Mouse (Mus musculus): ENCODE results near the gene Rell1. TPM values are rescaled to one million over a fixed set of nuclear protein-coding genes. Genes with fewer than 3 reads are reported as not detected.

The Rell1 gene
- polyA plus RNA-seq, 1 experiment from 2014 or later: 17.8 TPM

- H3K4me1 ChIP-seq (ENCODE audit: control insufficient read depth, insufficient read depth, low read length): no peaks in the 10 kb centered on the region
- H3K4me2 ChIP-seq (ENCODE audit: low read depth, low read length): no peak overlapping the region
- no peak overlapping the region for H3K4me3 ChIP-seq (ENCODE audit: low read depth, low read length)
- ATAC-seq (replicated peaks; ENCODE audit: insufficient number of reproducible peaks, low FRiP score, low TSS enrichment, low read depth) (no peak), DNase-seq (ENCODE audit: low spot score) (no peak)
- H3K27me3 ChIP-seq (ENCODE audit: control insufficient read depth, insufficient read depth, low read length): no peaks in the 10 kb centered on the region
- H3K9me3 ChIP-seq (replicated peaks; ENCODE audit: control insufficient read depth, low read length): no peaks in the 10 kb centered on the region
- WGBS: 93% methylated on average over 14 of the region's 14 CpGs
- H3K27ac ChIP-seq (replicated peaks; ENCODE audit: low read depth, low read length): no peak overlapping the region
- H3K36me3 ChIP-seq (replicated peaks; ENCODE audit: control insufficient read depth, insufficient read depth, low read depth, low read length): no peaks in the 10 kb centered on the region; the same call in 1 of the 2 replicates
- no peak overlapping the region for H3K9ac ChIP-seq (replicated peaks; ENCODE audit: low read length)
These were observed 43.6 kb downstream of the Rell1 start for GRCm38 (mm10) chr5:63925035-63925628.

GRCm38 (mm10) chr5:63923305-63924025 lies 45.2 kb downstream of the Rell1 start:
- no peak for ATAC-seq (replicated peaks; ENCODE audit: insufficient number of reproducible peaks, low FRiP score, low TSS enrichment, low read depth)
- no peak overlapping the region for H3K9ac ChIP-seq (replicated peaks; ENCODE audit: low read length)
- H3K36me3 ChIP-seq (replicated peaks; ENCODE audit: control insufficient read depth, insufficient read depth, low read depth, low read length): no peaks in the 10 kb centered on the region; the same call in 1 of the 2 replicates

GRCm38 (mm10) chr5:63918201-63918600 lies 50.5 kb downstream of the Rell1 start:
- Histone ChIP-seq H3K27me3 (ENCODE audit: control insufficient read depth, insufficient read depth, low read length) (no peaks in the 10 kb centered on the region), H3K27ac (replicated peaks; ENCODE audit: low read depth, low read length) (no peak overlapping the region), H3K36me3 (replicated peaks; ENCODE audit: control insufficient read depth, insufficient read depth, low read depth, low read length) (no peaks in the 10 kb centered on the region; the same call in 1 of the 2 replicates), H3K4me1 (ENCODE audit: control insufficient read depth, insufficient read depth, low read length) (no peaks in the 10 kb centered on the region), H3K4me3 (ENCODE audit: low read depth, low read length) (no peak overlapping the region), H3K9me3 (replicated peaks; ENCODE audit: control insufficient read depth, low read length) (no peaks in the 10 kb centered on the region), H3K4me2 (ENCODE audit: low read depth, low read length) (no peak overlapping the region), H3K9ac (replicated peaks; ENCODE audit: low read length) (no peak overlapping the region)
- 68% methylated on average over 4 of the region's 4 CpGs for WGBS
- no peak for ATAC-seq (replicated peaks; ENCODE audit: insufficient number of reproducible peaks, low FRiP score, low TSS enrichment, low read depth)
- DNase-seq (ENCODE audit: low spot score): no peak

More at GRCm38 (mm10) chr5:63923305-63924025, 45.2 kb downstream of the Rell1 start:
- DNase-seq (ENCODE audit: low spot score): no peak
- no peaks in the 10 kb centered on the region for H3K4me1 ChIP-seq (ENCODE audit: control insufficient read depth, insufficient read depth, low read length)
- H3K9me3 ChIP-seq (replicated peaks; ENCODE audit: control insufficient read depth, low read length): no peaks in the 10 kb centered on the region
- no peaks in the 10 kb centered on the region for H3K27me3 ChIP-seq (ENCODE audit: control insufficient read depth, insufficient read depth, low read length)
- H3K4me3 ChIP-seq (ENCODE audit: low read depth, low read length): no peak overlapping the region
- WGBS: 75% methylated on average over 13 of the region's 13 CpGs
- no peak overlapping the region for H3K4me2 ChIP-seq (ENCODE audit: low read depth, low read length)
- H3K27ac ChIP-seq (replicated peaks; ENCODE audit: low read depth, low read length): no peak overlapping the region

- Histone ChIP-seq H3K4me2 (ENCODE audit: low read depth, low read length) (no peak overlapping the region), H3K4me3 (ENCODE audit: low read depth, low read length) (no peak overlapping the region), H3K4me1 (ENCODE audit: control insufficient read depth, insufficient read depth, low read length) (no peaks in the 10 kb centered on the region), H3K27ac (replicated peaks; ENCODE audit: low read depth, low read length) (no peak overlapping the region), H3K9ac (replicated peaks; ENCODE audit: low read length) (no peak overlapping the region), H3K9me3 (replicated peaks; ENCODE audit: control insufficient read depth, low read length) (no peaks in the 10 kb centered on the region), H3K36me3 (replicated peaks; ENCODE audit: control insufficient read depth, insufficient read depth, low read depth, low read length) (no peaks in the 10 kb centered on the region), H3K27me3 (ENCODE audit: control insufficient read depth, insufficient read depth, low read length) (no peaks in the 10 kb centered on the region)
- no peak for ATAC-seq (replicated peaks; ENCODE audit: insufficient number of reproducible peaks, low FRiP score, low TSS enrichment, low read depth)
- DNase-seq (ENCODE audit: low spot score): no peak
- whole genome bisulfite sequencing: 91% methylated on average over 10 of the region's 10 CpGs
These were observed 52.1 kb downstream of the Rell1 start for GRCm38 (mm10) chr5:63916457-63917139.

- Histone ChIP-seq H3K4me2 (ENCODE audit: low read depth, low read length) (no peak overlapping the region), H3K27me3 (ENCODE audit: control insufficient read depth, insufficient read depth, low read length) (no peaks in the 10 kb centered on the region), H3K27ac (replicated peaks; ENCODE audit: low read depth, low read length) (no peak overlapping the region), H3K9me3 (replicated peaks; ENCODE audit: control insufficient read depth, low read length) (no peaks in the 10 kb centered on the region), H3K9ac (replicated peaks; ENCODE audit: low read length) (no peak overlapping the region), H3K4me1 (ENCODE audit: control insufficient read depth, insufficient read depth, low read length) (no peaks in the 10 kb centered on the region), H3K36me3 (replicated peaks; ENCODE audit: control insufficient read depth, insufficient read depth, low read depth, low read length) (no peaks in the 10 kb centered on the region), H3K4me3 (ENCODE audit: low read depth, low read length) (no peak overlapping the region)
- ATAC-seq (replicated peaks; ENCODE audit: insufficient number of reproducible peaks, low FRiP score, low TSS enrichment, low read depth) (no peak), DNase-seq (ENCODE audit: low spot score) (no peak)
- WGBS: 82% methylated on average over 1 of the region's 1 CpGs
These were observed 53.8 kb downstream of the Rell1 start for GRCm38 (mm10) chr5:63914896-63915295.

- WGBS: 86% methylated on average over 10 of the region's 10 CpGs
These were observed 58.3 kb downstream of the Rell1 start for GRCm38 (mm10) chr5:63910171-63910960.

GRCm38 (mm10) chr5:63907513-63907912 lies 61.2 kb downstream of the Rell1 start:
- no peak for ATAC-seq (replicated peaks; ENCODE audit: insufficient number of reproducible peaks, low FRiP score, low TSS enrichment, low read depth)
- H3K4me2 ChIP-seq (ENCODE audit: low read depth, low read length): no peak overlapping the region
- no peak overlapping the region for H3K27ac ChIP-seq (replicated peaks; ENCODE audit: low read depth, low read length)
- H3K4me3 ChIP-seq (ENCODE audit: low read depth, low read length): no peak overlapping the region
- H3K9ac ChIP-seq (replicated peaks; ENCODE audit: low read length): no peak overlapping the region
- H3K9me3 ChIP-seq (replicated peaks; ENCODE audit: control insufficient read depth, low read length): no peaks in the 10 kb centered on the region
- no peaks in the 10 kb centered on the region for H3K4me1 ChIP-seq (ENCODE audit: control insufficient read depth, insufficient read depth, low read length)
- no peaks in the 10 kb centered on the region for H3K27me3 ChIP-seq (ENCODE audit: control insufficient read depth, insufficient read depth, low read length)
- DNase-seq (ENCODE audit: low spot score): no peak
- WGBS: 54% methylated on average over 4 of the region's 4 CpGs
- no peaks in the 10 kb centered on the region for H3K36me3 ChIP-seq (replicated peaks; ENCODE audit: control insufficient read depth, insufficient read depth, low read depth, low read length)

More at GRCm38 (mm10) chr5:63910171-63910960, 58.3 kb downstream of the Rell1 start:
- H3K27me3 ChIP-seq (ENCODE audit: control insufficient read depth, insufficient read depth, low read length): no peaks in the 10 kb centered on the region
- H3K4me3 ChIP-seq (ENCODE audit: low read depth, low read length): no peak overlapping the region
- no peaks in the 10 kb centered on the region for H3K36me3 ChIP-seq (replicated peaks; ENCODE audit: control insufficient read depth, insufficient read depth, low read depth, low read length)
- ATAC-seq (replicated peaks; ENCODE audit: insufficient number of reproducible peaks, low FRiP score, low TSS enrichment, low read depth) (no peak), DNase-seq (ENCODE audit: low spot score) (no peak)
- H3K4me2 ChIP-seq (ENCODE audit: low read depth, low read length): no peak overlapping the region
- no peak overlapping the region for H3K9ac ChIP-seq (replicated peaks; ENCODE audit: low read length)
- H3K9me3 ChIP-seq (replicated peaks; ENCODE audit: control insufficient read depth, low read length): no peaks in the 10 kb centered on the region
- no peak overlapping the region for H3K27ac ChIP-seq (replicated peaks; ENCODE audit: low read depth, low read length)
- H3K4me1 ChIP-seq (ENCODE audit: control insufficient read depth, insufficient read depth, low read length): no peaks in the 10 kb centered on the region
